Mouse (Mus musculus): ENCODE results near the gene Olfr447. TPM values are rescaled to one million over a fixed set of nuclear protein-coding genes. Genes with fewer than 3 reads are reported as not detected.

The Olfr447 gene
- not detected for total RNA-seq (2021)
- long read RNA-seq, experiment 1, result 0 reads
- long read RNA-seq, experiment 2, result 0 reads

DNA sequence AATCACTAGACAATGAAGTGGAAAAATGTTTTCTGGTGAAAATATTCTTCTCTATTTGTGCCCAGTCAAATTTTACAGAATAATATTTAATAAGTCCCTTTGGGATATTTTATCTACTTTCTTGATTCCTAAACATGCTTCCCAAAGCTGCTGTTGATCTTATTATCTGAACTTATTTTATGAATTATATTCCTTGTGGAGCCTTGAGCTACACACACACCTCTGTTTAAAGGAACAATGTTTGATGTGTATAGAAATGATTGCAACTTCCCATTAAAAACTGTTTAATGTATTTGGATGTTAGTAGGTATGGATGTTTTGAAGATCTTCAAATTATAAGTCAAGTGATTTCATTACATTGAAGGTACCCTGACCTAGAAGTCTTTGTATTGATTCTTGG lies at the start of gene Olfr447:
Olfr447 (plus strand) TSS at position 301 of the 400 bp plus-strand sequence.
- DNase-seq, result no peak

DNA sequence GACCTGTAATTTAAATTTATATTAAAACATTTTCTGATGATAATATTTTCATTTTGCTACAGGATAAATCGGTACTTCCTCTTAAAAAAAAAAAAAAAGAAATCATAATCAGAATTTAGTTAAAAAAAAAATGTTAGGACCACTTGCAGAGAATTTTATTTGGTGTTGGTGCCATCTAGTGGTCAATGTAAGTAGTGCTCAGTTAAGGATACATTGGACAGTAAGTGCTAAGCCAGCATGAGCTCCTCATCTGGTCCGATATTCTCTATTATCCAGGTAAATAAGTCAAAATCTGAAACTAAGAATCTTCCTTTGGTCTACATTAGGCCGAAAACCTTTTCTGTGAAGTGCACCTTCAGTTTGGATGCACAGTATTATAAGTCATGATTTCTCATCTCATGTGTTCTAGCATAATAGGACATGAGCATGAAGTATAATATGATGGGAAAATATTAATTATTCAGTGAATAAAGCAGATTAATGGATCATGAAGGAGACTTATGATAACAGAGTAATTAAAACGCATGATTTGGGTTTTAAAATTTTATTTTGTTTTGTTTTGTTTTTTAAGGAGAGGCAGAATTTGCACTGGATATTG lies 48.4 kb upstream of the Olfr447 start:
- DNase-seq, result peak; percentile 38

DNA sequence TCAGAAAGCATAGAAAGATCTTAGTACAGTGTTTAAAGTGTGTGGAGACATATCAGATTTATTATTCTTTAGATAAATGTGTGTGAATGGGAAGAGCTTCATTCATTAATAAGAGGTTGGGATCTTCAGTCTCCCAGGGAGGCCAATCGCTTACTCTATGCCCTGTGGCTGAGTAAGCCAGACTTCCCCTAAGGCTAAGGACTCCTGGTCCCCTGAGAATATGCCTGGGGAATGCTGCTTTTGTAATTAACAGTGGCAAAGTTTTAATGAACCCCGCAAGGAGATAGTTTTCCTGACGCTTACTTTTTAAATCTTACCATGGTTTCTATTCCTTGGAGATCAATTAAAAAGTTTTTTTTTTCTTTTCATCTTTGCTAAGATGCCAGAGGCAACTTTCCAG lies 39.0 kb upstream of the Olfr447 start:
- DNase-seq, result no peak

DNA sequence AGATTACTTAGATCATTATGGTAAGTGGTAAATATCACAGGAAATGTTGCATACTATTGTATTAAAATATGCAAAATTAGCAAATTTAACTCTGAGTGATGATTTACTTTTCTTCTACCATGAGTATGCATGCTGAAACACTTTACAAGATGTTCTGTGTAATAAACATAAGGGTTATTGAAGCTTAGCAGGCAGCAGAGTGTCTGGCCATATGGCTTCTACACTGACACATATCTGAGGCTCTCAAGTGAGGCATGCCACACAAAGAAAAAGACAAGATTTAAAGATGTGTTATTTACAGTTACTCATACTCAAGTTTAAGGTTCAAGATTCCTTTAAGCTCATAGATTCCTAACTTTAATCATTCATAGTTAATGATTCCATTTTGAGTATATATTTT lies 32.4 kb upstream of the Olfr447 start:
- no peak for DNase-seq

DNA sequence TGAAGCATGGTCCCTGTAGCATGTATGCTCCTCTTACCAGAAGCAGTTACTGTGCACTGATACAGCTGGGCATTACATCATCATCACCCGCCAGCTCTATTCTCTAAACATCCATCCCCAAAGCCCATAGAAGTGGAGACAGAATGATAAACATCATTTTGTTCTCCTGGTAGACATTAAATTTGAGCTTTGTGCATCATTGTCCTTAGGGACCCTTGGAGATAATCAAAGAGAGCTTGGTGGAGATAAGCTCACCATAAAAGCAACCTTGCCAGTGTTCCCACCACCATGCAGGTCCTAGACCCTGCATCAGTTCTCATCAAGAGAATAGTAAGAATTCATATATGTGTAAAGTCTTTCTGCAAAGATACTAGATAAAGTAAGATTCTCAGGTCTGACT lies 18.5 kb upstream of the Olfr447 start, which contains the start of gene Olfr448:
Olfr448 (plus strand) TSS at position 301 of the 400 bp plus-strand sequence.
- DNase-seq, result no peak

DNA sequence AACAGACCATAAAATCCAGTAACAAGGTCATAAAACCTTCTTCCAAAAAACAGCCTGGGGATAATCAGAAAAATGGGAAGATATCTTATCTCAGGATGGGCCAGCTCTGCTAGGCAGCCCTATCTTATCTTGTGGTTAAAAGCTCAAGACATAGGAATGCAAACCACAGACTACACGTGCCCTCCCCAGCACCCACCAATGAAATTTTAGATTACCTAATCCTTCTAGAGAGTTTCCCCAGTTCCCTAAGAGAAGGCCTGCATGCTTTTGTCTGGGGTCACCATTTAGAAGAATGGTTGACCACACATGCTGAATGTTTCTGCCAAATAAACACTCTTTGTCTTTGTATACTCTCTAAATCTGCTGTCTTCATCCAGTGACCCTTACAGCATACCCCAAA lies 8.3 kb upstream of the Olfr447 start:
- no peak for DNase-seq

DNA sequence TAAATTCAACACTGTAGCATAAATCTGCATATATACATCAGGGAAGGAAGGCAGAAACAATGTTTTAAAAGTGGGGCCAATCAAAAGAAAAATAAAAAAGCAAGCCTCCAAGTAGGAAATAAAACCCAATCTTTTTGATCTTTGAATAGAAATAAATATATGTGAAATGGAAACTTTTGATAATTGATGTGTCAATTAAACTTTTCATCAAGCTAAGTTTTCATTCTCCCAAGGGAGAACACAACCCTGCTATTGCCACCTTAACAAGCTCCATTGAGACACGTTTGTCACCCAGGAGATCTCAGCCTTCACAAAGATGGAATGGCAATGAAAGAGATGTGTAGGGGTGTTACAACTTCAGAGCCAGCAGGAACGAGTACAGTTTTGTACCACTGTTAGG lies 12.4 kb downstream of the Olfr447 start, which contains the start of gene Olfr446:
Olfr446 (plus strand) TSS at position 301 of the 400 bp plus-strand sequence.
- no peak for DNase-seq

DNA sequence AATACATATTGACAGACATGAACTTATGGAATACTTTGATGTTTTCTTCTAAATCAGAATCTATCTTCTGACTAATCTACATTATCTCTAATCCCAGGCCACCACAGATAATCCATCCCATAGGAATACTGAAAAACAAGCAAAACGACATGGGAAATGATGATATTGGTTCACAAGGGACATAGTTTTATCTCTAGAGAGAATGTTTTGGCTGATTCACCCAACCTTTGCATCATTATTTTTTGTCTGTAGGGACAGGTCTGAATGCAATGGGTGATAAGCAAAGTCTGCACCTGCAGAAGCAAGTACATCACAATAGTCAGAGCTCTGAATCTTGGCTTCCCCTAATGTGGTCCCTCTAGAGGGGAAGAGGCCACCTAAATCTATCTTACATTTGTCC lies 40.1 kb downstream of the Olfr447 start, which contains the start of gene Olfr444:
Olfr444 (plus strand) TSS at position 301 of the 400 bp plus-strand sequence.
- DNase-seq, result no peak

Other genes with a start within 250 kb of the Olfr447 start
- 10 to 100 TPM; 44.3 to 48.2 TPM for gene Tcaf1, start 198.8 kb upstream of the Olfr447 start, total RNA-seq (2021)
- gene Olfr453, start 169.5 kb upstream of the Olfr447 start, total RNA-seq (2021), result not detected
- gene Olfr38, start 152.5 kb upstream of the Olfr447 start, total RNA-seq (2021), result not detected
- not detected for gene Olfr452, start 123.8 kb upstream of the Olfr447 start, total RNA-seq (2021)
- not detected for gene Olfr450, start 96.9 kb upstream of the Olfr447 start, total RNA-seq (2021)
- not detected for gene Olfr449, start 74.5 kb upstream of the Olfr447 start, total RNA-seq (2021)
- not detected for gene Olfr448, start 18.4 kb upstream of the Olfr447 start, total RNA-seq (2021)
- gene Olfr446, start 12.5 kb downstream of the Olfr447 start, total RNA-seq (2021), result not detected
- gene Olfr444, start 40.2 kb downstream of the Olfr447 start, total RNA-seq (2021), result not detected
- gene Olfr441, start 197.5 kb downstream of the Olfr447 start, total RNA-seq (2021), result not detected
- not detected for gene Olfr237-ps1, start 237.7 kb downstream of the Olfr447 start, total RNA-seq (2021)

Data from adrenal gland, postnatal 10 days (tissue).